Mouse (Mus musculus) c-Kit-positive CD71-positive TER-119-negative erythroid progenitor cells, embryonic 14.5 days (primary cell): ENCODE measurements around the gene Fam69b.

Experiments used
- DNase-seq: peaks from one replicate; pipeline ENCODE4 v3.0.0-alpha.2; 2013; ENCODE audit warnings: low read depth

The Fam69b gene

GRCm38 (mm10) chr2:26627921-26628739, at the start of gene Fam69b:
Fam69b (plus strand) TSS chr2:26628457.
- no peak for DNase-seq

DNA sequence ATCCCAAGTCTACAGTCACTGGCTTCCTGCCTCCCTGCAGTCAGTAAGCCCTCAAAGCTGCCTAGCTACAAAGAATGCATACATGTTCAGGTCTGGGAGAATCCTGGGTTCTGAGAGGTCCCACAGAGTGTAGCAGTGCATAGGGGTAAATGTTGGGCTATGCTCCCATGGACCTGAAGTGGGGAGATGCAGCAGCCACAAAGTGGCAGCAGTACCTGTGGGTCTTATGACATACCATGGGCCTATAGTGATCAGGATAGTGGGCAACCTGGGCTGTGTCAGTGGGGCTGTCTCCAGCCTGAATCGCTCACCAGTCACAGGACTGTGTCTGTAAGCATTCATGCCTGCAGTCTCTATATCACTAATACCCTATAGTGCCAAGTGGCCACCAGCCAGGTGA, 48.5 kb upstream of the Fam69b start, which contains the start of gene Egfl7:
Gene Egfl7, plus strand, starts transcription at position 301 of the 400 bp plus-strand sequence.
- no peak for DNase-seq

GRCm38 (mm10) chr2:26580751-26581150, 47.5 kb upstream of the Fam69b start:
- DNase-seq, result no peak

GRCm38 (mm10) chr2:26582203-26582602, 46.1 kb upstream of the Fam69b start:
- no peak for DNase-seq

GRCm38 (mm10) chr2:26582741-26583140, 45.5 kb upstream of the Fam69b start:
- DNase-seq, result no peak

- no peak for DNase-seq
Measured at GRCm38 (mm10) chr2:26583640-26584039, 44.6 kb upstream of the Fam69b start.

DNA sequence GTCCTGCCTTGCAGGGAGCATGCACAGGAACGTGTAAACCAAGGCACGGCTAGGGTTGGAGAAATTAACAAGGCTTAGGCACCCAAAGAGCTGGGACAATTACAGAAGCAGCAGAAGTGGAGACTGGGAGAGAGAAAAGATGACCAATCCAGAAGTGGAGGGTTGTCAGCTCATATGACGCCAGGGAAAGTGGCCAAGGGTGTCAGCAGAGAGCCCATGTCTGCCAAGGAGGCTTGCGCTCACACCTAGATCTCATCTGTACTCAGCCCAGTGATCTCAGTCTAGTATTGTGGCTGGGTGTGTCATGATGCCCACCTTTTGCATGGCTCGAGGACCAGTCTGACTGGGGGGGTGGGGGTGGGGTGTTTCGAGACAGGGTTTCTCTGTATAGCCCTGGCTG, 42.5 kb upstream of the Fam69b start:
- DNase-seq, result no peak

DNA sequence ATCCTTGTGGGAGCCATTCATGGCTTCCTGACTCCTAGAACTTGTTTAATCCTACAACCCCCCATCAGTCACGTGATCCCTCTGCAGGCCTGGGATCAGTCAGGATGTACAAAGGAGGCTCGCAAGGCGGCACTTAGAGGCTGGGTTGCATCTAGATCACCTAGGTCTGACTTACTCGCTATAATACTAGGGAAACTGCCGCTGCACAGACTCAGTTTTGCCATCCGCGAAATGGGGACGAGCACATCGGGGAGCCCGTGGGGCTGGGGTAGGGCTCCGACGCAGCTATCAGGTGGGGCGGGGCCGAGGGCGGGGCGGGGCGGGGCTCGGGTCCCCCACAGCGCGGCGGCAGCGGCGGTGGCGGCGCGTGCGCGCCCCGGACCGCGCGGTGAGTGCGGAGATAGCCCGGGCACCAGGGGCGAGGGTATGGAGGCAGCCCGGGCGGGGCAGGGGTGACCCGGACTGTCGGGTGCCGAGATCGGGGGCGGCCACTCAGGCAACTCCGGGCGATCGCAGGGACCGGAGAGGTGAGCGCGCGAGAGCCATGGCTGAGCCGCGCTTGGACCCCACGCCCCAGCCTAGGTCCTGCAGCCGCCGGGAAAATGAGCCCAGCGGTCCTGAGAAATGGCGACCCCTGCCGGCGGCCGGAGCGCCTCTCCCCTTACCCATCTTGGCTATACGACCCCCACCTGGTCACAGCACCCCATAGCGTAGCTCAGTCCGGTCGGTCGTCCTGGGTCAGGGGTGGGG, 41.8 kb upstream of the Fam69b start, which contains the start of gene Gm20532:
Gene Gm20532, plus strand, starts transcription at position 346 of the 750 bp plus-strand sequence.
- DNase-seq, result peak; percentile 43

DNA sequence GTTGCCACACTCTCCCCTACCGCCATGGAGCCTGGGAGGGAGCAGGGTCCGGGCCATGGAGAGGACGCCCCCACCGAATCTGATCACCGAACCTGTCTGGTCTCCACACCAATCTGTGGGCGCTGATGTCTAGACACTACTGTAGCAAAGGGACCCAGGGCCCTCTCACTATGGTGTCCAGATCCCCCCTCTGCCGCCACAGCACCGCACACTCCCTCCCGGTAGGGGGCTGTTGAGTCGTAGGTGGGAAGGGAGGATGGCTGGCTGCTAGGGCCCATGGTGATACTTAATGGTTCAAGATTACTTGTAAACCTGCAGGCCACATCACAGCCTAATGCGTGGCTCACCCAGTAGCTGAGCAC, 41.2 kb upstream of the Fam69b start:
- DNase-seq, result peak; percentile 43

DNA sequence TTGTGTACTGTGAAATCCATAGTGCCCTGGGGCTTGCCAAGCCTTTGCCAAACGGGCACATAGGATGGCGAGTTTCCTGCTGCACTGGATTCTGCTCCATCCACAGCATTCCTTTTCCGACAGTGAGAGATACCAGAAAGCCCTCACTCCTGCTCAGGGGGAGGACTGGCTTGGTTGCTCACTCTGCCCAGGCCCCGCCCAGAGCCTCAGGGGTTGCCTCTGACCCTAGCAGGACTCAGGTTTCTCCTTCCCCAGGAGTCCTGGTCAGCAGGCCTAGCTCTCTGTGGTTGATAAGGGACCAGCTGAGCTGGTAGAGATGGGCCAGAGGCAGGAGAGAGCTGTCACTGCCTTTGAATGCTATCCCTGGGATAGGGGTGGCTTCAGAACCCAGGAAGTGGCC, 39.7 kb upstream of the Fam69b start:
- no peak for DNase-seq

- DNase-seq, result no peak
Measured at GRCm38 (mm10) chr2:26589284-26589683, 39.0 kb upstream of the Fam69b start.

DNA sequence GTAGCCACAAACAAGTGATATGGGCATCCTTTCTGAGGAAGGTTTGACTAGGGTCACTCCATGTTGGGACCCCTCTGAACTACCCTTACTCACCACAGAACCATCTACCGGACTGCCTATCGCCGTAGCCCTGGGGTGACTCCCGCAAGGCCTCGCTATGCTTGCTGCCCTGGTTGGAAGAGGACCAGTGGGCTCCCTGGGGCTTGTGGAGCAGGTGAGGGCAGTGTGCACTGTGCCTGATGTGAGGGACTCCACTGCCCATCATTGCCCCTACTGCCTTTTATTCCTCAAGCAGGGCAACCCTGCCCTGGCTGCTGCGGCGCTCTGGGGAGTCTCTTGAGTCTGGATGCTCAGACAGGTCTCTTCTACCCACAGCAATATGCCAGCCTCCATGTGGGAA, 38.0 kb upstream of the Fam69b start:
- no peak for DNase-seq

DNA sequence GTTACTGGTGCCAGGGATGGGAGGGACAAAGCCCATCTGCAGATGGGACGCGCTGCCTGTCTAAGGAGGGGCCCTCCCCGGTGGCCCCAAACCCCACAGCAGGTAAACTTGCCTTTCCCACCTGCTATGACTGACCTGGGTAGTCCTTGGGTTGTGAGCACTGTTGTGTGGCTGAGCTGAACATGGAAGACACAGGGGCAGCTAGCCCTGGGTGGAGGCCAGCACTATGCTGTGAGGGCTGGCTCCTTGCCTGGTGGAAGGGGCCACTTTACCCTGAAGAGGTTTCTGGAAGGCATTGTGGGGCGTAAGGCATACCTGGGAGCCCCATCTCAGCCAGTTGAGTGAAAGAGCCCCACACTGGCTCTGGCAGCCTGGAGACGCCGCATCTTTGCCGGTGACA, 37.3 kb upstream of the Fam69b start:
- DNase-seq, result no peak

DNA sequence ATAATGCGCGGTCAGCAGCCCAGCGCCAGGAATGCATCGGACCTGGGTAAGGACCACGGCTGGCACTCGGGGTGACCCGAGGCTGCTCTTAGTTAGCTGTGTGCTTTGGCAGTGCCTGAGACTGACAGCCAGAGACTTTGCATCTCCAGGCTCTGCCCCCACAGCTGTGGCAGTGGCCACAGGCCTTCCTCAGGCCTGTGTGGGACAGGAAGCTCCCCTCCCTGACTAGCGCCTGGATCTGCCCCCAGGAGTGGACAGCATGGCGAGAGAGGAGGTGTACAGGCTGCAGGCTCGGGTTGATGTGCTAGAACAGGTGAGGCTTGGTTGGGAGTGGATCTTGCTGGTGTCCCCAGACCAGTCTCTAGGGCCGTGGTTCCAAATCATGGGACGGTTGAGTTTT, 36.8 kb upstream of the Fam69b start:
- DNase-seq, result no peak

- no peak for DNase-seq
Measured at GRCm38 (mm10) chr2:26593211-26594021, 34.8 kb upstream of the Fam69b start.

DNA sequence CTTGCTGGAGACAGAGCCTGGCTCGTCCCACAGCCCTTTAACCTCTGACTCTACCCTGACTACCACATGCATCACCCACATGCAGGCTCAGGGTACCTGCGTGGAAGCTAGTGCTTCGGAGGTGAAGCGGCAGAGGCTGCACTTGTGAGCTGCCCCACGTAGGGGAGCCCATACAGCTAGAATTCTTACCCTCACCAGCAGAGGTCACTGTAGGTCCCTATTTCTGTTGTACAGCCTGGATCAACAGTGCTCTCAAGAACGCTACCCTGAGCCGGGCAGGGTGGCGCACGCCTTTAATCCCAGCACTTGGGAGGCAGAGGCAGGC, 34.3 kb upstream of the Fam69b start:
- peak; percentile 69 for DNase-seq

GRCm38 (mm10) chr2:26594461-26594933, 33.8 kb upstream of the Fam69b start:
- DNase-seq, result no peak

DNA sequence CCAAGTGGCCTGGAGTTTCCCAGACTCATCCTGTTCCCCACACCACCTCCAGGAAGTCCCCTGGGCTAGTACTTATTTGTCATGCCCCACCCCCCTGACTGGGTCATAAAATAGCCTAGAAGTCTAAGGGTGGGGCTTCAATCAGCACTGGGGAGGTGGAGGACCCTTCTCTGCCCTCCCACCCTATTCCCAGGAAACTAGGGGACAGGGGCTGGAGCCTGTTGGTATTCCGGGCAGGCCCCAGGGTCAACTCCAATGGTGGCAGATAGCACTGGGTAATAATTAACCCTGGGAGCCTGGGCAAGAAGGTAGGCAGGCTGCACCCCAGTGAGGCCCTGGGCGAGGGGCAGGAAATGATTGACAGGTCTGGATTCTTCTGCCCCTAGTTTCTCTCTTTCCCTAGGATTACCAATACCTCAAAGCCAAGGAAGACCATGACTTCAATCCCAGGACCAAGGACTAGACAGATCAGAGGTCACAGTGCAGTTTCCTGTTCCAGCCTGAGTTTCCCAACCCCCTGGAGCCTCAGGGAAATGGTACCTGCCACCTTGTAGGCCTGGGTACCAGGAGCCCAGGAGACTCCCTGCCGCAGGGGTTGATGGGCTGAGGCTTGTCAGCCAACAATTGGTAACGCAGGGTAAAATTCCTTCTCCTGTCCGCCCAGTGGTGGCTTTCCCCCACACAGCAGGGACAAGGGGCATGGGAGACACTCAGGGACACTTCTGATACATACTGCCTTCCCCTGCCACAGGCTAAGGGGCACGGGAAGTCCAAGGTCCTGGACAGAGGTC, 33.1 kb upstream of the Fam69b start:
- no peak for DNase-seq

GRCm38 (mm10) chr2:26595725-26596435, 32.4 kb upstream of the Fam69b start:
- DNase-seq, result no peak

DNA sequence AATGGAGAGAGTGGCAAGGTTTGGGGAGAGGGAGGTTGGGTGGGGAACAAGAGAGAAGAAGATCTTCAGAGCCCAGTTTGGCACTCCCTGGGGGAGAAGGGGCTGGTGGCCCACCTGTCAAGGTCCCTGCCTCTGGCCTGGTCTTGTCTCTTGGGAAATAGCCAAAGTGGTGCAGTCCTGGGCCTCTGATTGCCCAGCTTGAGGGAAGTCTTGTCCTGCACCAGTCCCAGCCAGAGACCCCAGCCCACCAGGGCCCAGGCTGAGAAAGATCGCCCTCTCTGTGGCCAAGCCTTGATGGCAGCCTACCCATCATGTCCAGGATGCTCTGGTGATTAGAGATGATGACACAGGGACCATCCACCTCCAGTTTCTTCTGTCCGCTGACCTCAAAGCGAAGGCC, 31.4 kb upstream of the Fam69b start:
- no peak for DNase-seq

DNA sequence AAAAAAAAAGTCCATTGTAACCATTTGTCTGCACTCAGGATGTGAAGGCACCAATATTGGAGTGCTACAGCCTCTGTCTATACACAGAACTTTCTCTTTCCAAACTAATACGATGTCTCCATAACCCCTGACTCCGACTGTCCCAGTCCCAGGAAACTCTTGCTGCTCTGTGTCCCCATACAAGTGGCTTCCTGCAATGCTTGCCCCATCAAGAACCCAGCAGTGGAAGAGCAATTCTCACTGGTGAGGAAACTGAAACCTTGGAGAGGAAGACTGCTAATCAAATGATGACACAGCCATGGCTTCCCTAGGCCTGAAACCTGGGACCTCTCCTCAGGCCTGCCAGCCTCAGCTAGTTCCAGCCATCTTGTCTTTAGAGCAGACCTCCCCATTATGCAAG, 30.4 kb upstream of the Fam69b start:
- DNase-seq, result no peak
